Mouse (Mus musculus) megakaryocyte progenitor cell, adult 5-6 weeks (primary cell): Measurements from ENCODE around the gene Ap1s2. TPM values are rescaled to one million over a fixed set of nuclear protein-coding genes. Genes with fewer than 3 reads are reported as not detected.
A peak's percentile ranks its signal among the peaks of the same experiment; 100 is the strongest.

Experiments used
- ATAC-seq: replicated peaks from 2 replicates; pipeline ENCODE4 v1.8.0; 2016; ENCODE audit warnings: mild to moderate bottlenecking, moderate TSS enrichment, inconsistent platforms; ENCODE audit not compliant: poor library complexity
- total RNA-seq, 2 experiments: library from RNA; stranded (forward) in 1 of 2; stranded (reverse) in 1 of 2; fragments of 157-497, 149-512 nt in 1 of 2; fragments of 200-1000 nt in 1 of 2; gene quantifications; 2 replicates each; pipeline versions ENCODE4 v1.2.3 to v1.2.4; 2015 to 2017

Ap1s2 gene
- total RNA-seq, 2 experiments from 2014 or later = 37.4 to 59.0 TPM

GRCm38 (mm10) chrX:163958467-163958875, 49.7 kb downstream of the Ap1s2 start, which contains the start of gene Zrsr2:
Gene Zrsr2 (minus strand): TSS chrX:163958661.
- peak; percentile 88 for ATAC-seq

- ATAC-seq = peak; percentile 95
Measured at GRCm38 (mm10) chrX:163981092-163981491, 72.3 kb downstream of the Ap1s2 start.

GRCm38 (mm10) chrX:163981500-163981899, 72.7 kb downstream of the Ap1s2 start:
- ATAC-seq = 0 out of 2 replicates have a peak, but pooled peaks have one; percentile 52

GRCm38 (mm10) chrX:163982129-163982528, 73.3 kb downstream of the Ap1s2 start:
- no peak for ATAC-seq

Other genes starting within 250 kb of the Ap1s2 start
- not detected in 2 replicates for gene Rnf138rt1, start 147.7 kb upstream of the Ap1s2 start, total RNA-seq (2015)
- not detected in 2 replicates for gene Rnf138rt1, start 147.7 kb upstream of the Ap1s2 start, total RNA-seq (2017)
- 28.1 and 31.8 TPM in 2 replicates for gene Zrsr2, start 49.6 kb downstream of the Ap1s2 start, total RNA-seq (2015)
- 35.2 and 76.8 TPM in 2 replicates for gene Zrsr2, start 49.6 kb downstream of the Ap1s2 start, total RNA-seq (2017)
- gene Car5b, start 119.0 kb downstream of the Ap1s2 start, total RNA-seq (2015) = 0.30 TPM in 1 of 2 replicates, not detected in the other
- 0.21 and 0.24 TPM in 2 replicates for gene Car5b, start 119.0 kb downstream of the Ap1s2 start, total RNA-seq (2017)
- 15.1 and 16.3 TPM in 2 replicates for gene Siah1b, start 167.5 kb downstream of the Ap1s2 start, total RNA-seq (2015)
- gene Siah1b, start 167.5 kb downstream of the Ap1s2 start, total RNA-seq (2017) = 15.4 and 21.6 TPM in 2 replicates
- not detected in 2 replicates for gene Cltrn, start 179.8 kb downstream of the Ap1s2 start, total RNA-seq (2015)
- gene Cltrn, start 179.8 kb downstream of the Ap1s2 start, total RNA-seq (2017) = not detected in 2 replicates
- not detected in 2 replicates for gene Ace2, start 230.3 kb downstream of the Ap1s2 start, total RNA-seq (2015)
- gene Ace2, start 230.3 kb downstream of the Ap1s2 start, total RNA-seq (2017) = not detected in 2 replicates